Mouse (Mus musculus): Measurements from ENCODE around the gene Gm45208.

GRCm38 (mm10) chrX:7696520-7696919 lies 25.5 kb upstream of the Gm45208 start:
- no peak for TF ChIP-seq TAL1 (conservative IDR thresholded peaks at IDR 0.05; ENCODE audit: low read depth, low read length)
- no peak for TF ChIP-seq CTCF (IDR thresholded peaks at IDR 0.05; ENCODE audit: low read depth, low read length)
- TF ChIP-seq POLR2AphosphoS5 (IDR thresholded peaks at IDR 0.05; ENCODE audit: insufficient replicate concordance, low read depth, low read length): no peak
- no peak for TF ChIP-seq GATA2 (IDR thresholded peaks at IDR 0.05; ENCODE audit: borderline replicate concordance, low read depth, low read length)

Measured in G1E (cell line).